Mouse (Mus musculus) right cerebral cortex, postnatal 14 days (tissue): ENCODE measurements at regions not wholly inside any gene's neighbourhood (a gene's known extent, or its start where the extent isn't known, plus 50 kb on each side); places are given as distances from the start of the nearest gene placed in this dataset.
"Not testable (repeated sequence)": the region's sequence is repeated elsewhere in the genome, so short reads cannot be mapped to it uniquely, and the experiment has no call there.

Source experiments
- DNase-seq: peaks from one replicate; pipeline ENCODE4 v3.0.0; 2022

DNA sequence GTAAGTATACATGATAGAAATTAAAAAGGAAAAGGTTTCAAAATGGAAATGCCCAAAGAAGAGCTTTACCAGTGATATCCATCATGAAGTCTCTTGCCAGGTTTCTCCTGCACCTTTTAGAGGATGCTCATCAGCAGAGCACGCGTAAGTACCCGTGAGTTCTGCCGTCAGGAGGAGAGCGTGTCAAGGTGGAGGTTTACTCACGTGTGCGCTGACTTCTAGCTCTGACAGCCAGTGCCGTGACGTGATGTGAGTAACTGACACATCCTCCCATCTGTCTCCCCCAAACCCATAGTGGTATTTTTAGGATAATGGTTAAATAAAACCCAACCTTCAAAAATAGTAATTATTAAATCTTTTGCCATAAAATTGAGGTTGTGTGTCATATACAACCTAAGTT lies 55.3 kb downstream of the Adra2a start:
- no peak for DNase-seq

DNA sequence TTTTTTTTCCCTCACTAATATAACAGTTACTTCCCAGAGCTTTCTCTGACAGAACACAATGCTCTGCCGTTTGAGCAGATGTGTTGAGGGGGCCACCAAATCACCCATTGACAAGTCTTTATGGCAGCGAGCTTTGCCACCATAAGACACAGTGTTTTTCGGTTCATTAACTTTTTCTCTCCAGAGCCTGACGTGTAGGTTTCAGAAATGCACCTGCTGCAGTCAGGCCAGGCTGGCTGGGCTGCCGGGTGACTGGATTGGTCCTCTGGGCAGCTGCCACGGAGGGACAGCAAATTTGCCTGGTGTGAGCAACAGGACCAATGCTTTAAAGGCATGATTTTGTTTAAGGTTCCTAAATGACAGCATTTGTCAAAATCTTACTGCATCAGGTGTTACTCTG lies 55.8 kb downstream of the Adra2a start:
- DNase-seq: no peak

DNA sequence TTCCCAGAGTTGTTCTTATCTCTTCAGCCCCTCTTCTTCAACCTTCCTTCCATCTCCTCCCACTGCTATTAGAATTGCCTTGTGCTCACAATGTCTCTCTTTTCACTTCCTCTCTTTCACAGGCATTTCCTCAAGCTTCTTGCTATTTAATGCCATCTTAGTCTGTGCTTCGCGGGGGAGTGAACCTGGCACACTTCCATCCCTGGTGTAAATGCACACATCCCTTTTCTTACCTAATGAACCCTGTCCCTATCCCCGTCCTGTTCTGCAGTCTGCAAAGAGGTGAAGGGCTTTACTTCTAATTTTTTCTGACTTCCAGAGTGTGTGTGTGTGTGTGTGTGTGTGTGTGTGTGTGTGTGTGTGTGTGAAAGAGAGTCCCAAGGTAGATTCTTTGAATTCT lies 62.6 kb downstream of the Adra2a start:
- no peak for DNase-seq

DNA sequence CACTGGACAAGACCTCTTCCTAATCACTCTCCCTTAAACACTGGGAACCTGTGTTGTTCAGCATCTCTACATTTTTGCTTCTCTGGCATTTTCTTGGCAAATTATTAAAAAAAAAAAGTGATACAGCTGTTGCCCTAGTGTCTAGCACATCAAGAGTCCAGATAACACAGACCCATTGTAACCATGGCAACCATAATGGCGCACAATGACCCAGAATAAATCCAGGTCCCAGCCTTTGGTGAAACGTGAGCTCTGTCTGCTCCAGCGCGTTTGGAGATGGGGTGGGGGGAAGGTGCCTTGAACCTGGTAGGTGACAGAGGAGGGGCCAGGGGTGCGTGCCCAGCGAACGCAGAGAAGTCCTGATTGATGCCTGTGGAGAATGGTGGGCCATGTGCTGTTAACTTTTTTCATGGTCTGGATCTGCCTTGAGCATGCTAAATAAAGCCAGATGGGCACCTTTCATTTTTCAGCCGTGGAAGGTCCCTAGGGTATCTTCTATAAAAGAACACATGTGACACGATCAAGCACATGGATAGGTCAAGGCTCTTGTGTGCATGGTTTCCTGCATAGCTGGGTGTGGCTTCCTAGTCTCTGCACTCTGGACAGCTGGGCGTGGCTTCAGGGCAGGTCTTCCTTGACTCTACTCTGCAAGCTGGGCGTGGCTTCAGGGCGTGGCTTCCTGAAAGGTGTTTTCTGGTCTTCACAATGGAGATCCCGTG lies 63.3 kb downstream of the Adra2a start:
- DNase-seq: no peak

DNA sequence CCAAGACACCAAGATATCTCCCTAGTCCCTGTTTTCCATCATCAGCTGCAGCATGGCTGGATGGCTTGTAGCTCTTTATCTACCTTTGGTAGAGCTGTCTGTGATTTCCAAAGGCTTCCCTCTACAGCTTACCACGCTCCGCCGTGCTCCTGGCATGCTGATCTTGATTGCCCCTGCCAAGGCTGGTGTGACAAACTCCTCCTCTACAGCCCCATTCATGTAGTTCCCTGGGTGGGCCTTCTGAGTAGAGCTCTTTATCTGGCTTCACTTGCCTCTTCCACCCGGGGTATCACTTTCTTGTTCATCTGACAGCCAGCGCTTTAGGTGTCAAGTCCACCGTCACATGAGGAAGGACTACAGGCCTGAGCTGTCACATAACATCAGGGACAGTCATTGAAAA lies 66.1 kb downstream of the Adra2a start:
- DNase-seq: no peak

DNA sequence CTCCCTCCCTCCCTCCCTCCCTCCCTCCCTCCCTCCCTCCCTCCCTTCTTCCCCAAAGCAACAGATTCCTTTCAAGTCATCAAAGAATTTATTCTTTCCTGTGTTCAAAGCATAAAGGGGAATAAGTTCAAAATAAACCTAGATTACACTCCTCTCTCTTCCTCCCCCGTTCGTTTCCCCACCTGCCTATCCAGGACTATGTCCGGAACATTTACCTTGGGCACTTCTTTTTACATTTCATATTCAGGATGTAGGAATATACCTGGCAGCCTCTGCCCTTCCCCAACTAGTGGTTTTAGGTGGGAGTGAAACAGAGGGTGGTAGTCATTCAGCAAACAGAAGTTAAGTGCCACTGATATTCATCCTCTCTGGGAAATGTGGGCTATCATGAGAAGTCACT lies 68.7 kb downstream of the Adra2a start:
- DNase-seq: no peak

DNA sequence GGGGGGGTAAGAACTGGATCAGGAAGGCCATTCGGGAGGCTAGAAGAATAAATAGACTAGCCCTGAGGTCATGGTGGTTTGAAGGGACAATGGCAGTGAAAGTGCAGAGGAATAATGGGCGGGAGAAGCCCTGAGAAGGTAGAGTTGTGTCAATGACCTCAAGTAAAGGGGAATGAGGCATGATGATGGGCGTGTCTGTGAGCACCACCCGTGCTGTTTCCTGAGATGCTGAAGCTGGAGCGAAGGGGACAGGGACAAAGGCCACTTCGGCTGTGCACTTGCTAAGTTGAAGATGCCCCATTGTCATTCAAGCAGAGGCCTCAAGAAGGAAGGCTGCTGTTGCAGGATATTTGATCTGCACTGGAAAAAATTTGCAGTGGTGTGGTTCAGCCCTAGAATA lies 69.5 kb downstream of the Adra2a start:
- no peak for DNase-seq

DNA sequence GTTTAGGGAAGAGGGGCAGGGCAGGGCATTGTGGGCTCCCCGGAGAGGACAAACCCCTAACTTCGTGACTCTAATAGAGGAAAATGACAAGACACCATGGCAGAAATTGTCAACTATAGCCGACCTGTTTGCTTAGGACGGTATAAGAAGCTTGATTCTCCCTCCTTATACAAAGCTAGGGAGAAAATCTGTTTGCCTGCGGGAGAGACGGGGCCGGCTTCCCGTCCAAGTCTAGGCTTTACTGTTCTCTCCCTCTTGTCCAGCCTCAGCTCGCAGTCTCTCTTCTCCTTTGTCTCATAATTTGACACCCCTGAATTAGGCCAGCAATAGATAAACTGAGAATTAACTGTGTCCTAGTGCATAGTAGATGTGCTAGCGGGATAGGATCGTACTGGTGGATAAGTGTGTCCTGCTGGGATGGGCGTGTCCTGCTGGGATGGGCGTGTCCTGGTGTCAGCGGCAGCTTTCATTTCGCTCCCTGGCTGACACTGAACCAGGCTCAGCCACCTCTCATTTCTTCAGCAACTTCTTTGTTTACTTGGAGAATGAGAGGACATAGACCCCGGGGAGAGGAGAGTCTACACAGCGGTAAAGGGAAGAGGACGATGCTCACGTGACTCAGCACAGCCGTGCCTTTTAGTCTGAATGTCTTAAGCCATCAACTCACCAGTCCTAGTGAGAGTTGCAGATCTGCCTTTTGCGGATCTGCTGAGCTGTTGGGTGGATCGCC lies 70.8 kb downstream of the Adra2a start:
- DNase-seq: no peak

DNA sequence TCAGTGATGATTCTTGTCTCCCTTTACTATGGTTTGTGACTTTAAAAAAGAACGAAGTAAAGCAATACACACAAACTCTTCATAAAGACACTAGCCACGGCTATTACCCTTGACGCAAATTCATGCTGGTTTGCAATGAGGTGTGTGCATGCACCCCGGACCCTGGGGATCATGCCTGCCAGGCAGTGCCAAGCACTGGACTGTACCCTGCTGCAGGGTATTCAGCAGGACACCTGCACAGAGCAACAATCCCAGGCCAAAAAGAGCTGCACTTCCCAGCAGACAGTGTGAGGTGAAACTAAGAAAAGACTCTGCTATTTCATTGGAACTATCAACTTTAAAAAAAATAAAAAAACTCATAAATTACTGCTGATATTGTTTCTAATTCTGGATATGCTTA lies 71.4 kb downstream of the Adra2a start:
- DNase-seq: no peak

DNA sequence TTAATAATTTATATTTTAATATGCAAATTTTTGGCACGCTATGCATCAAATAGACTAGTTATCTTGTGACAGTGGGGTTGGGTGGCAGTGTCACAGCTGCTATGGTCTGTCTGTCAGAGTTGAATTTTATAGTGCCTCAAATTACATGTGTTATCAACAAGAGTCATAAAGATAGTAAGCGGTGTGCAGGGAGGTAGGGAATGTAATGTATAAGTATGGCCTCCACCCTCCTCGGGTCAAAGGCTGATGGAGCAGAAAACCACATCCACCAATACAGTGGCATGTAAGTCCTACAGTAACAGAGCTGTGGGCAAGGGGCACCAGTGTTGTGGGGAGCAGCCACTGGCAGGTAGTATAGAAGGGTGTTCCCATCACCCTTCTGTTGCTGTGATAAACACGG lies 72.9 kb downstream of the Adra2a start:
- no peak for DNase-seq

DNA sequence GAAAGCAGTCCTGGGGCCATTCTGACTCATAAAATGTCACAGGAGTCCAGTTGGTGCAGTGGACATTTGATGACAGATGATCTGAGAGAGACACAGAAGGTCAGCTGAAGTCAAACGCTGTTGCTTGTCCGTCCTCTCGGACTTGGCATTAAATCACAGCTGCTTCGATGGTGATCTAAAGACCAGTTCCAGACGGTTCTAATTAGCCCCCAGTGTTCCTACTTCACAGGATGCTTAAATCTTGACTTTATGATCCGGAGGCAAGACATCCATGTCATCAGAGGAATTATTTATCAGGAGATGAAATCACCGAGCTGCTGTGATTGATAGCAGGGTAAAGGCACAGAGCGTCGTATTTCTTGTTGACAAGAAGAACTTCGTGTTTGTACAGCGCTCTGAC lies 73.7 kb downstream of the Adra2a start:
- DNase-seq: no peak

DNA sequence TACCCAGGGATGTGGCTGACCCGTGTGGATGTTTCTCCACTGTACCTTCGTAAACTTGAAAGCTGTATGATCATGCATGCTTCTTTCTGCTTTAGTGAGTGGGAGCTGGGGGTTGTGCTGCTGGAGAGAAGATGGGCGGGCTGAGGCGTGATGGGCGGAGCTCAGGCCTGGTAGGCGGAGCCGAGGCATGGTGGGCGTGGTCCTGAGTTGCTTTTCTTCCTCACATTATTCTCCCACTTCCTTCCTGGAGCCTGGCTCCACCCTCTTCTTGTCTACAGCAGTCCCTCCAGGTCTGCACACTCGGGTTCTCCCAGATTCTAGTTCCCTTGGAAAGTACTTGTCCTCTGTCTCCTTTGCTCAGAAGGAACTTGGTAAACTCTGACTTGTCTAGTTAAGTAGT lies 79.6 kb downstream of the Adra2a start:
- DNase-seq: no peak

DNA sequence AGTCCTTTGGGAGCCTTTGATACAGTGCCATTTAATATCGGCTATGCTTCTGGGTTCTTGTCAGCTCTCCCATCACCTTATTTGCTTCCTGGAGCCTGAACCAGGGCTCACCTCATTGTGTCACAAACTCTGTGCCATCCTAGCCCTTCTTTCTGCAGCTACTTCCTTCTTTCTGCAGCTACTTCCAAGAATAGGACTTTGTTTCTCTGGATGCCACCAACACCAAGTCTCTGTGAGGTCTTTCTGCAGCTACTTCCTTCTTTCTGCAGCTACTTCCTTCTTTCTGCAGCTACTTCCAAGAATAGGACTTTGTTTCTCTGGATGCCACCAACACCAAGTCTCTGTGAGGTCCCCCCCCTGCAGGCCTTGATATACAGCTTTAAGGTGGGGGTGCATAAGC lies 107.8 kb downstream of the Adra2a start:
- DNase-seq: not testable (repeated sequence)

DNA sequence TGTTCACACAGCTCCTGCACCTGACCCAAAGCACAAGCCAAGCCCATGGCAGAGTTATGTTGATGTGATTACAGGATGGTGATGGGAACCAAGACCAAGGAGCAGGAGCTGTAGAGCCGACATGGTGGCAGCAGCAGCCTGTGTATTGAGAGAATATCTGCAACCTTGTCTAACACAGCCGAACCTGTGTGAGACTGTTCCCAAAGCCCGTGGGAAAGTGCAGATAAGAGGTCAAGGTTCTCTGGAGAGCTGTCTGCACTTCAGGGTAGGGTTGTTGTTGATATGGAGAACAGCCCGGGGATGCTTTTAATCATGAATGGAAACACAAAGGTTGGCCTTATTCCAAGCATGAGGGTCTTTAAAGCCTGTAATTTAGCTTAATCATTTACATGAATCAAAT lies 110.4 kb downstream of the Adra2a start:
- no peak for DNase-seq

DNA sequence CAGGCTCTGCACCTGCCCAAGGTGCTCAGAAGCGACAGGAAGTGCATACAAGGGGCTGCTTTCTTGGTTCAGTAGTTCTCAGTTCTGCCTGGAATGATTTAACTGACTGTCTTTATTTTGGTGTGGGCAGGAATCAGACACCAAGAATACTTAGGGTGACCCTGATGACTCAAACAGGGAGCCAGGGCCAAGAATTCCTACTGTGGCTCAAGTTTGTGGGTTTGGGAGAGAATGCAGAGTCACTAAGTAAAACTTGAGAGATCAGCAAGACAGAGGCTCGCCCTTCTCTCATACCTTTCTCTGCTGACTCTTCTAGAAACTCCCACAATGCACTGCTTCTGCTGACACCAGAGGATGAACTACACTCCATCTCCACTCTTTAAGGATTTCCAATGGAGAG lies 126.4 kb downstream of the Adra2a start:
- DNase-seq: no peak

DNA sequence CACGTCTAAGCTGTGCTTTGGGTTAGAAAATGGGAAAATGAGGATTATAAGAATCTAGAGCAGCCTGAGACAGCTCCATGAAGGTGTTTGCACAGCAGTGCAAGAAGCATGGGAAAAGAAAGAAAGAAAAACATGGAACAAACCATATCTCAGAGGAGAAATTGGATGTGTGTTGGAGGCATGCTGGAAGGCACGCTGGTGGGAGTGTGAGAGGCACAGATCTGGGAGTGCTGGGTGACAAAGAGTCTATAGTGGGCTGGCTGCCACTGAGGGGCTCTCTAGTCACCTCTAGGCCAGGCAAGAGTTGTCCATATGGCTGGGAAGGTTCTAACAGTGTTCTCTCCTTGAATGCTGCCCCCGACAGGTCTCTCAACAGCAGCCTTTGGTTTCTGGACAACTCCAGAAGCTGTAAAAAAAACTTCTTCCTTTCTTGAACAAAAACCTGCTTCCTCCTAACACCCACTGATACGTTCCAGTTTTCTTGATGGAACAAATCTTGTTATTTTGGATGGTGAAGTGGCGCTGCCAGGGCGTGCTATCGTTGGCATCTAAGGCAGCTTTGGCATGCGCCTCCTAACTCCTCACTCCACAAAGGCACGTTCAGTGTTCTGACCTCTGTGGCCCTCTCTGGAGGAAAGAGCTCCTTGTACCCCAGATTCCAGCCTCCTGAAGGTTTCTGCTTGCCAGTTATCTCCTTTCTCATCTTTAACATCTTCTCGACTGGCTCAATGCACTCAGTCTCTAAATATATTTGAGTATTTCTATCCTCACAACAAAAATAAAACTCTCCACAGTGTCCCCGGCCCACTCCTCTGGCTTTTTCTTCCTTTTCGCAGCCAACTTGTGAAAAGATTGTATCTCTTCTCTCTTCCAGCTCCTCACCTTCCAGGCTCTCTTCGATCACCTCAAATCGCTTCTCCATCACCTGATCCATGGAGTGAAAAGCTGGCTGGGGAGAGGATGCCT lies 130.4 kb downstream of the Adra2a start:
- peak; percentile 8 for DNase-seq

DNA sequence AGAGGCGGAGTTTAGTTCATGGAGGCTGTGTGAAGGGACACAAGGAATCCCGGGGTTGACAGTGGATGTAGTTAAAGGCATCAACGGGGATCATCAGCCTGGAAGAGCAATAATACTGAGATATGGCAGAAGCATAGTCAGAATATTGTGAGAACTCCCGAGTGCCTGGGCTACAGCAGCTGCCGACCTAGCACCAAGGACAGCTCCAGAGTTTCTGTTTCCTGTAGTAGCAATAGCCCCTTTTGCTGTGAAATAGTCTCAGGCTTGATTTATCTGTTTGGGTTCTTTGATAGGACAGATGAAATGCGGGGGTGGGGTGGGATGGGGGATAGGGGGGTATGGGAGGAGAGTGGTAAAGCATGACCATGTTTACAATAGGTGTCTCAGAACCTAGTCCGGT lies 131.8 kb downstream of the Adra2a start:
- DNase-seq: no peak

DNA sequence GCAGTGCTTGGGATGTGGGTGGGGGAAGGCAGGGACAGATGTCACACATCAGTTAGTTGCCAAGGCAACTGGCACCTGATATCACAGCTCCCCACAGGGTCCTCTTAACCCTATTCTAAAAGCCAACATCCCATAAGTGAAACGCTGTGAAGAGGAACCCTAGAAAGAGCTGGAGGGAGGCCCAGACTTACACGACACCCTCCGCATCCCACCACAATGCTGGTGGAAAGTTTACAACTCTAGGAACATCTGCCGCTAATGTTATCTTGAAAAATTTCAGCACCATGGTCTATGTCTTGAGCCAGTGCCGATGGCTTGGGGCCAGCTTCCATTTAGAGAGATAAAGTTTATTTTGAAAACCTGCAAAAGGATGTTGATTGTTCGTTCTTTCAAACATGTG lies 133.5 kb downstream of the Adra2a start:
- DNase-seq: peak; percentile 34

DNA sequence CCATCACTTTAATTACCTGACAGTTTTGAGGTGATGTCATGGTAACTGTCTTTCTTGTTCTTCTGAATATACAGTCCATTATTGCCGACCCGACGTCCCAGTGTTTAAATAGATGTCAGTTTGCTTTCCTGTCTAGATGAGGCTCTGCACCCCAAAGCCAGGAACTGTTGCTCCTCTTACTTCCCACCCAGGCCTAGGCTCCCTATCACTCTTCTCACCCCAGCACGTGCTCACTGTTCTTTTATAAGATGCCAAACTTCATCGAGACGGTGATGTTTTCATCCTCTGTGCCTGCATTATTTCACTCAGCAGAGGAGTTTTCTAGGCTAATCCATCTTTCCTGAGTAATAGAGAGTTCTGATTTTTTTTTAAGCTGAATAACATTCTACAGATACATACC lies 156.5 kb downstream of the Adra2a start:
- DNase-seq: no peak

DNA sequence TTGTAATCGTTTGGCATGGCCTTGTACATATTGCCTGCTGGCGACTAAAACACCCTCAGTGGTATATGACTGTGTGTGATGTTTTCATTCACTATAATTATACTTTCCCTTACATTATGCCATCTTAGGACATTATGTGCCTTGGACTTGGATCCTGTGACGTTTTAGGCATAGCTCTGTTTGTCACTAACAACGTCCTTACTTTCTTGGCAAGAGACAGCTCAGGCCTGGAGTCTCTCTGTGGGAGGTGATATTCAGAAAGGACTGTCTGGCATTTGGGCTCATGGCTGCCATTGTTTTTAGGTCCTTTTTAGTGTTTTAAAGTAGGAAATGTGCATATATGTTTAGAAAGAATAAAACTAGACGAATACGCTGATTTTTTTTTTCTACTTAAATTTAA lies 158.5 kb downstream of the Adra2a start:
- DNase-seq: no peak

DNA sequence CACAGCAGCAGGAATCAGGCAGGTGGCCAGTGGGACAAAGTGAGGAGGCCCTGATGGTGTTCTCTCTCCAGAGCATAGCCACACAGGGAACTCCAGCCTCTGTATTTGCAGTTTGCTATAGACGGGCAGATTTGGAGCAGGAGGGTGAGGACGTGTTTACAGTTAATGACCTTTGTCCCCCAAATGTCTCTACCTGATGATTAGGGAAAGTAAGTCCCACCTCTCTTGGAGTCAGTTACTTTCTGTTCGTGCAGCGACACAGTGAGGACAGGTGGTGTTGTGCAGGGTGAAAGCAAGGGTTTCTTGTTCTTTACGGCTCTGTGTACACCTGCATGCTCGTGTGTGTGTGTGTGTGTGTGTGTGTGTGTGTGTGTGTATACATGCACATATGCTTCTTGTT lies 162.9 kb downstream of the Adra2a start:
- DNase-seq: no peak

DNA sequence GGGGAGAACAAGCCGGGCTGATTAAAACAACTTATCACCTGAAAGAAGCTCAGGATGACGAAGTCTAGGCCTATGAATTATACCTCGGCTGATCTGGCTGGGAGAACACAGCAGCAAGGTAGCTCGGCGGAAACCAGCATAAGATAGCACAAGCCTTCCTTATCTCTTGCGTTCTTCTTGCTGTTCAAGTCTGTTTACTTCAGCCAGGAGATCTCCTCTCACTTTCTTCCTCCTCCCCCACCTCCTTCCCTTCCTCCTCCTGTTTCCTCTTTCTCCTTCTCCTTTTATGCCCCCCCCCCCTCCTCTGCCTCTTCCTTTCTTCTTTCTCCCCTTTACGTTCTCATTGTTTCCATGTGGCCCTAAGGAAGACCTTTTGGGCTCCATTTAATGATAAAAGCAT lies 168.2 kb downstream of the Adra2a start:
- no peak for DNase-seq

DNA sequence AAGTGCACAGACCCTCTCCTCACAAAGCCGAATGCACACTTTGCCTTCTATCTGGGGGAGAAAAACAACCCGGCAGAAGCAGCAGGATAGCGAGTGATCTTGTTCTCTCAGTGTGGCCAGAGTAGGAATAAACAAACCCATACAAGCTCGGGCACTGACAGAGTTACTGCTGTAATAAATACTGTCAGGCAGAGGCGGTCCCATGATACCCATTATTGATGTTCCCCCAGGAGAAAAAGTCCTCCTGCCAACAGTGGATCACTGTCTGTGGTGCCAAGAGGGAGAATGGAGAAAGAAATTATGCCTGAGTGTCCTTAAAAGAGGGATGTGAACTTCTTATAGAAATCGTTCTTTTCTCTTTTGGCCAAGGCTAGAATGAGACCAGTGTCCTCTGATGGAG lies 200.2 kb downstream of the Adra2a start:
- DNase-seq: no peak
